Mouse (Mus musculus): ENCODE results near the gene Nid2.
A peak's percentile ranks its signal among the peaks of the same experiment; 100 is the strongest.

Nid2 gene

DNA sequence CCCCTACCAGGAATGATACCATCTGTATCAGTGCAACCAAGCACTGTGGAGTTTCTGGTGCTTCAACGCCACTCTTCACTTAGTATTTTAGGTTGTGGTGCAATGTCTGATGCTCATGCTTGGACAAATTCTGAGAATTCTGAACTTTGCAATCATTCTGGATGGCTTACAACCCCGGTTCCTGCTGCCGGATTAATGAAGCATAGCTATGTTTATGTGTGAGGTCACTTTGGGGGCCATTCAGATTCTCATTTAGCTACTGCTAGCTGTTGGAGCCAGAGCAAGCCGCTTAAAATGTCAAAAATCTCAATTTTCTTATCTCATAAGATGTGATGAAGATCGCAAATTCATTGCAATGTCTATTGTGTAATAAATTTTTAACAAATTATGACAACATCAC, 6.2 kb upstream of the Nid2 start:
- no peak for DNase-seq (ENCODE audit: low read depth, low spot score)

DNA sequence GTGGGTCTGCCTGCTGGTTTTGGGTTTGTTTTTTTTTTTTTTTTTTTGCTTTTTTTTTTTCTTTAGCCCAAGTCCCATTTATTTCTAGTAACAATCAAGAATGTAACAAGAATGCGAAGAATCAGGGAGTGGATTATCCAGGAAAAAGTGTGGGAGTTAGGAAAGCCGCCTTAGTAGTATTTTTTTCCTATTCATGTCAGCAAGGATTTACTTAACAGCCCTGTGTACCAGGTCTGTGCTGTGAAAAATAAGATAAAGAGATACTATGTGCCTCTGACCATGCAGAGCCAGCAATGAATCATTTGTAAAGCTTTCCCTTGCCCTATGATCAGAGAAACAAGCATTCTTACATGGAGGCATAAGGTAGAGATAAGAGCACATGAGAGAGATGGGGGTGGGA, 4.8 kb upstream of the Nid2 start:
- no peak for DNase-seq (ENCODE audit: low read depth, low spot score)

DNA sequence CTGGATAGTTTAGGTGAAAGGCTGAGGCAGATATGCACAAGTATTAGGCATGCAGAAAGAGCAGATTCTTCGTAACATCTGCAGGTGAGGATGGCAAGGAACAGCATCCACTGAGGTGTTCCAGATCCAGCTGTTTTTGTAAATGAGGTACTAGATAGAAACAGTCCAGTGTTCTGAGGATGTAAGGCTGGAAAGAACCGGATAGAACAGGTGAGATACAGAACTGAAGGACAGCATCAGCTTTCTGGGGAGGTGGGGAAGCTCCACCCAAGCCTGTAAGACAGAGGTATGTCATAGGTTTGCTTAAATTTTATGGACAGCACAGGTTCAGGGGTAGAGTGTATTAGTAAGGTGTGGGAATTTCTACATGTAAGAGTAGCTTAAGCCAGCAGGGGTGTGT, 4.3 kb upstream of the Nid2 start:
- DNase-seq (ENCODE audit: low read depth, low spot score): no peak

DNA sequence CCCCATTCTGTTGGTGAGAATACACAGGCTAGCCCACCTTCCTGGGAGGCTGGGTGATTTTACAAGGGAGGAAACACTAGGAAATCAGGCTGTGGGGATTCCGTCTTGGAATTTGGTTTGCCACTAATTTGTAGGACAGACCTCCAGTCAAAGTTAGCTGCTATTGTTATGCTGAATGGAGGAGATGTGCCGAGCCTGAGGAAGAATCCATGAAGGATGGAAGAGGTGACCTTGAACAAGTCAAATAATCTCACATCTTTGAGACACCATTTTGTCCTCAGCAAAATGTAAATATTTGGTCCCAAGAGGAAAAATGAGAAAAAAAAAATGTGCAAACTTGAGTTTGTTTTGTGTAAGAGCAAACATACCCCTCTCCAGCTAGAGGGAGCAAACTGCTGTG, 1.3 kb upstream of the Nid2 start:
- no peak for DNase-seq (ENCODE audit: low read depth, low spot score)

DNA sequence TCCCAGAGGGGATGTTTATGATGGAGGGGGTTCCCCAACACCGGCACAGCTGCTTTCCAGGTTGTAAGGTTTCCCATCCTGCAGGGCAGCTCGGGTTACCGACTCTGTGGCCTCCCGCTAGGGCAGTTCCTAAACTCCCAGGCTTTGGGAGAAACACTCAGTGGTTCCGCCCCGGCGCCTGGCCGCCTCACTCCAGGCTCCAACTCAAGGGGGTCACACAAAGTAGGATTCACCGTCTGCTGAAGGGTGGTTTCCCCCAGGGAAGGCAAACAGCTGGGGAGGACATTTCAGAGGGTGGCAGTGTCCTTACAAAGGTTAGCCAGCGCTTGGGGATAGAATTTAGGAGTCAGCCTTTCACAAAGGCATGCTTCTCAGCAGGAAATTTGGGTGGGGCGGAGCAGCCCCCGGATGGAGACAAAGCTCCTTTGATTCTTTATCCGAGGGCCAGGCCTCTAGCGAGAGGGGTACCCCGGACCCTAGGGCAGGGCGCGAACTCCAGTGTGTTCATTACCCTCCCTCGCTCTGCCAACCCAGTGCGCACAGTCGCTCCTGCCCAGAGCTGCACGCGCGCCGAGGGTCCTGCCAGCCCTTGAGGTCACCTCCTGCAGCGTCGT, 547 bp upstream of the Nid2 start:
- peak; percentile 18 for DNase-seq (ENCODE audit: low read depth, low spot score)

DNA sequence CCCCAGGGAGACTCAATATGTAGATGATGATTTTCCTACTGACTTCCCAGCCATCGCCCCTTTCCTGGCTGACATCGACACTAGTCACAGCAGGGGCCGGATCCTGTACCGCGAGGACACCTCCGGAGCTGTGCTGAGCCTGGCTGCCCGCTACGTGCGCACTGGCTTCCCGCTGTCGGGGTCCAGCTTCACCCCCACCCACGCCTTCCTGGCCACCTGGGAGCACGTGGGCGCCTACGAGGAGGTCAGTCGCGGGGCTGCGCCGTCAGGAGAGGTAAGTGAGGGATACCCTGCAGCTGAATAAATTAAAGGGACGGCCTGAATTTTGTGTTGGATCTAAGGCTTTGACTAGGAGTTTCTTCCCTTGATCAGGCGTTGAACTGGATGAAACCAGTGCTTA, 1.2 kb downstream of the Nid2 start:
- DNase-seq (ENCODE audit: low read depth, low spot score): no peak

DNA sequence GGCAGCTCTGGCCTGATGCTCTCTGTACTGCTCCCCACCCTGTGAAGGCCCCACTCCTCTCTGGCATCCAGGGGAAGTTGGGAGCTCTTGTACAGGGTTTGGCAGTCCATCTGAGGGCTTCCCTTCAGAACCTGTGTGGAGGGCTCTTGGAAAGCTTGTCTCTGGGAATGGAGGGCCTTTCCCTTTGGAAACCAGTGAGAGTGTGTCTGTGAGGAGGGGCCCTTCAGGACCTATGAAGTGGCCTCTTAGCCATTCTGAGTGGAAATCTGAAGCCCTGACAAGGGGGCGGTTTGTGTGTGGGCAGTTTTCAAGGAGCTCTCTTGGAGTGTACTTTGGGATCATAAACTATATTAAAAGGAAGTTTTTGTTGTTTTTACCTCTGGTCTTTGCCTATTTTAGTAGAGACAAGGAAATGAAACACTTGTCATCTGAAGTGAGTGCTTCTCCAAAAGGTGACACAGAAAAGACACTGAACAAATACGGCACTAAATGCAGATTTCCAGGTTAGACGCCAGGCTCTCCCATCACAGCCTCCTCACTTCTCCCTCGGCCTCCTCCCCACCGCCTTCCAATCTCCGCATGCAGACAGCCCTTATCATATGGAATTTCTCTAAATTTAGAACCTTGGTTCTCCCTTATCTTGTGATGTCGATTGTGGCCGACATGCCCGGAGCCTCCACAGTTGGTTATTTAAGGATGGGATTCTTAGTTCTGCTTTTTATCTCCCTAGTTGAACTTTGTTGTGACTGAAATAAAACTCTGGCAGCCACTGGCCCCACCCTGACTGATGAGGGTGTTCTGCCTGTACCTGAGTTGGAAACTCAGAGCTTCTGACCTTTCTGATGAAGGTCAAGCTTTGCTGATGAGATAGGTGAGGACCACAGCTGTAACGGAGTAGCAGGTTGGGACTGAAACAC, 8.5 kb downstream of the Nid2 start:
- DNase-seq (ENCODE audit: low read depth, low spot score): no peak

DNA sequence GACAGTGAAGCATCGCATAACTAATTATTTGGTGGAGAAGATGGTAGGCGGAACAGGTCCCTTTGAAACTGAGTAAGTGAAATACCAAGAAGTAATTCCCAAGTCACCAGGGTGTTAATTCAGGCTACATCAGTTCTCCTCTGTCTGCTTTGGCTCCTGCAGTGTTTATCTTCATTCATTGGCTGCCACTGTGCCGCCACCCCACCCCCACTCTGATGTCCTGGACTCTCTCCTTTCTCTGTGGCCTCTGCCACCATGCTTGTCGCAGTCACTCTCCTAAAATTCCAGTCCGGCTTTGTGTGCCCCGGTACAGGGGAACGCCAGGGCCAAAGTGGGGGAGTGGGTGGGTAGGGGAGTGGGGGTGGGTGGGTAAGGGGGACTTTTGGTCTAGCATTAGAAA, 9.7 kb downstream of the Nid2 start:
- no peak for DNase-seq (ENCODE audit: low read depth, low spot score)

DNA sequence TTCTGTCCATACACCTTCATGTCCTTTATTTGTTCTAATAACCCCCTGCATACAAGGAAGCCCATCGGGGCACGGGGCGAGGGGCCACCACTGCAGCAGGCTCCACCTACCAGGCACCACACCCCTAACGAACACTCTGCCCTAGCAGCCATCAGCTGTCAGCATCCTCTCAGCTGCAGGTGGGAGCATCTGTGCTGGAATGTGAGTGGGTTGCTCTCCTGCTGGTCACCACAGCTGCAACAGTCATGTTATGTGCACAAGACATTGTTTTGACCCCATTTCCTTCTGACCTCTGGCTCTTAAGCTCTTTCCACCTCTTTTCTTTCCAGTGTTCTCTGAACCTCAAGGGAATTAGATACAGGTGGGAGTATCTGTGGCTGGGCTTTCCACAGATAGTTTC, 10.9 kb downstream of the Nid2 start:
- DNase-seq (ENCODE audit: low read depth, low spot score): no peak

DNA sequence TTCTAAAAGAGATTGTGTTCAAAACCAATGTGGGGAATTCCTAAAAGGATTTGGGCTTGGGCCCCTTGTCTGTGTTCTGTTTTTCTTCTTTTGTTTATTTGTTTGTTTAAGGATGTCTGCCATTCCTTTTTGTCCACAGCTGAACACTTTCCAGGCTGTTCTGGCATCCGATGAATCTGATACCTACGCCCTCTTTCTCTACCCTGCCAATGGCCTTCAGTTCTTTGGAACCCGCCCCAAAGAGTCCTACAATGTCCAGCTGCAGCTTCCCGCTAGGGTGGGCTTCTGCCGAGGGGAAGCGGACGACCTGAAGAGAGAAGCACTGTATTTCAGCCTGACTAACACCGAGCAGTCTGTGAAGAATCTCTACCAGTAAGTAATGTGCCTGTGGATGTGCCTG, 12.5 kb downstream of the Nid2 start:
- no peak for DNase-seq (ENCODE audit: low read depth, low spot score)

DNA sequence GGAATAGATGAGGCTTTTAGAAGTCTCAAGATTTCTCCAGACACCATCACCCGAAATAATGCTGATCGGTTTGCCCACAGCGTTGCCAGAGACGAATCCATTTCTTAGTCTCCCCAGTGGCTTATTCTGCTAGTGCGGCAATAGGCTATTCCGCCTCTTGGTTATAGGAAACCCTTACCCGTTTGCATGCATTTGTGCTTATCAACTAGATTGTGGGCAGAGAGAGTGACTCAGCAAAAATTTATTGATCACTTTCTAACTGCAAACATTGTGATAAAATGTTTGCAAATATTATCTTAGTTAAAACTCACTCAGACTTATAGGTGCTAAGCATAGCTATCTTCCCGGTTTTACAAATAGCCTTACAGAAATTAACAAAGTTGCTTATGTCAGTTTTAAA, 13.3 kb downstream of the Nid2 start:
- DNase-seq (ENCODE audit: low read depth, low spot score): no peak

DNA sequence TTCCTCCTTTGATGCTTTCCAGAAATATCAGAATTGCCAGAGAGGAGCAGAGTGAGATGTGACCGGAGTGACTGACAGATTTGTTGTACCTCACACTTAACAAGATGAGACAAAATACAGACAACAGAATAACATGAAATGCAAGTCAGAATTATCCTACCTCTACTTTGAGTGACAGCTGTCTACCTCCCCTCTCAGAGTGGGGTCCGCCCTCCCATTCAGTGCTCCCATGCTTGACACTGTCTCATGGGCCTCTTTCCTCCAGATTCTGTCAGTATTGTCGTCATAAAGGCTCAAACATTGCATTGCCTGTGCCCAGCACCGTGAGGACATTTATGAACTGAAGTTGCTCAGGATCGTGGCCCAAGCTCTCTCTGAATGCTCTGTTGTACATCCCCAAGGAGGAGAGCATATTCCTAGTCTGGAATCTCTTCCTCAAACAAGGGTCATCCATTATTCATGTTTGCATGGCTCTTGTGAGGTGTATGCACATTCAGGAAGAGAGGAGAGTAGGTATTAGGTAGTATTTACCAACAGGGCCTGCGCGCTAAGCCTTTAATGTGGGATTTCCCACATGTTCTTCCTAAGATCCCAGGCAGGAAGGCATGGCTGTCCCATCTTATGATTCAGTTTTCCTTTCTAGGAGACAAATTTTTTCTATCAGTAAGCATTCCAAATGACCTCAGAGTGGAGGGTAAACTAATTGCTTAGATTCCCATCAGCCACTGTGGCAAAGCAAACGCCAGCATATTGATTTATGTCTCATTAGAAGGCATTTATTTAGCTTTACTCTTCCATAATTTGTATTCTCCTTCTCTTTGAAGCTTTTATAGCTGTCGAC, 14.7 kb downstream of the Nid2 start:
- DNase-seq (ENCODE audit: low read depth, low spot score): no peak

DNA sequence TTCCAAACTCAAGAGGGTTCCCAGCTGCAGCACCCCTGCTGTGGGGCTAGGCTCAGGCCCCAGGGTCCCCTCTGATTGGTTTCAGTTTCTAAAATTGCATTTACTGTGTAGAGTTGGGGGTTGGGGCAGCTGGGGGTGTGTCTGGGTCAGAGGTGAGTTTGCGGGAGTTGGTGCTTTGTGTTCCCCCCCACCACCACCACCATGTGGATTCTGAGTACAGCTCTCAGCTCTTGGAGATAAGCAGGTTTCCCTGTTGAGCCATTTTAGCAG, 15.2 kb downstream of the Nid2 start:
- DNase-seq (ENCODE audit: low read depth, low spot score): no peak

DNA sequence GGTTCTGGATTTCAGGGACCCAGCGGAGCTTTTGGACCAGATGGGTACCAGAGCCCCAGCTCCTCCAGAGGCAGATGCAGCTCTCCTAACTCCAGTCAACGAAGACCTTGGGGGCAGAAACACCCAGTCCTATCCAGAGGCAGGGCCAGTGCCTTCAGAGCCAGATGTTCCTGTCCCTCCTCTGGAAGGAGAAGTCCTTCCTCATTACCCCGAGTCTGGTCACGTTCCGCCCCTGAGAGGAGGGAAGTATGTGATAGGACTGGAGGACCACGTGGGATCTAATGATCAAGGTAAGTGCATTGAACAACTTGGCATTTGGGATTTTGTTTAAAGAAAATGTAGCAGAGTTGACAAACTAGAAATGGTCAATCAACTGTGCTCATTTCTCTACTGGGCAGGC, 17.6 kb downstream of the Nid2 start:
- DNase-seq (ENCODE audit: low read depth, low spot score): no peak

DNA sequence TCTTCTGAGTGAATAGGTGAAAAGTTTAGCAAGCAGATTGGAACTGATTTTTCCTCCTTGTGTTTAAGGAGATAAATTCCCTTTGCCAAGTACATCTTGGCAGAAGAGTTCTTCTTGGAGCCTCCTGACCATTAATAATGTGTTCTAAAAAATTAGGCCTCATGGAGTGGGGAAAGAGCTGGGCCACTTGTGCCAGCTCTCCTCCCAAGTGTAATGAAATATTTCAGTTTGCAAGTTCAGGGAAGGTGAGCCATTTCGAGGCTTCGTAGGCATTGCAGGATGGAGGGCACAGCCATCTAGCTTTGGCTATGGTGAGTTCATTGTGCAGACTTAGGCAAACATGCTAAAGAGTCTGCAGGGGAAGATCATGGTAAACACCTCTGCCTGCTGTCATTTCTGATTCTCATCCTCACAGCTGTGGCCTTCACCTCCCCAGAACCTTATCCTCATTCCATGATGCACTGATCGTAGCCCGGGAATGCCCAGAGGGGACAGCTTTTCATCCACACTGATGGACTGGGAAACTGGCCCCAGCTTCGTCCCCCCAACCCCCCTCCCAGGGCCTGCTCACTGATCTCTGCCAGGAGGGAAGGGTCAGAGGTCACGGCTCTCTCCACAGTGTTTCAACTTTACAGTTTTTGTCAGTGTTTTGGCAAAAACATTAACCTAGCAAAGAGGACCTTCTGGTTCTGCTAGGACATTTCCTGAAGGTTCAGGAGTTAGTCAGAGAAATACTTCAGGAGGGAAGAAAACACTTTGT, 18.6 kb downstream of the Nid2 start:
- DNase-seq (ENCODE audit: low read depth, low spot score): peak; percentile 72

DNA sequence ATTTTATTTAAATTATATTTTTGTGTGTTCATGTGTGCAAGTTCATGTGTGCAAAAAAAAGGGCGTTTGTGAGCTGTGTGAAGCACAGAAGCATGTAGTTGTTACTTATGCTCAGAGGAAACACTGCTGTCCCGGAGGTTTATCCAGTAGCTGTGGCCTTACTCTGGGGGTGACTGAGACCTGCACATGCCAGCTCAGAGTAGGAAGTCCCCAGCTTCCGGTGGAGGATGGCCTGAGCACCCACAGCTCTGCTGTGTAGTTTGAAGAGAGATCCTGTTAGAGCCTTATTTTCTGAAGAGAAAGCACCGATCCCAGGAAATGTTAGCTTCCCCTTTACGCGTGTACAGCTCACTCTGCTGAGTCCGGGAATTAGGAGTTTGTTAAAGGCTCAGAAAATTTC, 20.1 kb downstream of the Nid2 start:
- no peak for DNase-seq (ENCODE audit: low read depth, low spot score)

DNA sequence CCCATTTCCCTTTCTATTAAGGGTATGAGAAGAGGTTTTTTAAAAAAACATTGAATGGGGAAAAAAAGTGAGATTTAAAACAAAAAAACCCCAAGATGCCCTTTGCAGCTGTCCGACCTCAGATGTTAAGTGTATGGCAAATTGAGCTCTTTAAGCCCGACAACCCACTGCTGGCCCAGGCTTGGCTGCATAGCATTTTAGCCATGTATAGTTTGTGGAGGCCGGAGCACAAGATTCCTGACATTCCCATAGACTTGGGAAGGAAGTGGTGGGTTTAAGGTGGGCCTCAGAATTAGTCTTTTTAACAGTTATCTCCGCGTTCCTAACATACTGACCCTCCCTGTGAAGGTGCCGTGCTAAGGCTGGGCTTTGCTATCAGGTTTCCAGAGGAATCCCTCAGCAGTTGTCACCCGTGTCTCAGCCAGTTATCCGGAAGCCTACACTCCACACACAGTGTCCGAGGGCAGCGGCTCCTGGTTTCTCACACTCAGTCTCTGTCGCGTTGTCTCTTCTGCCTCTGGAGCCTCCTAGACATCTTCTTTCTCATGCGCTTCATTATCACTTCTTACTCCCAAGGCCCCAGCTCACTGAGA, 23.1 kb downstream of the Nid2 start:
- DNase-seq (ENCODE audit: low read depth, low spot score): no peak

DNA sequence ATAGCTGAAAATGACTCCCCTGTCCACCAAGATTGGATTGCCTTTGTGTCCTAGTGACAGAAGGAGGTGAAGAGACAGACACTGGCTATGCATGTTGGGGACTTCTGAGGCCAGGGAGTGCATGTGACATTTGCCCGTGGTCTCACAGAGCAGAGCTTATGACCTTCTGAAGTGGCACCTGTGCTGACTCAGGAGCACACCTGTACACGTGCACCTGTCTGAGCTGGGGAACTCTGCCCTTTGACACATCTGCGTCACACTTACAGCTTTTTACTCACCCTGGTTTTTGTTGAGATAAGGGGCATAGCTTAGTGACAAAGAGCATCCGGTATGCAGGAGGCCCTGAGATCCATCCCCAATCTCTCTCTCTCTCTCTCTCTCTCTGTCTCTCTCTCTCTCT, 24.4 kb downstream of the Nid2 start:
- no peak for DNase-seq (ENCODE audit: low read depth, low spot score)

DNA sequence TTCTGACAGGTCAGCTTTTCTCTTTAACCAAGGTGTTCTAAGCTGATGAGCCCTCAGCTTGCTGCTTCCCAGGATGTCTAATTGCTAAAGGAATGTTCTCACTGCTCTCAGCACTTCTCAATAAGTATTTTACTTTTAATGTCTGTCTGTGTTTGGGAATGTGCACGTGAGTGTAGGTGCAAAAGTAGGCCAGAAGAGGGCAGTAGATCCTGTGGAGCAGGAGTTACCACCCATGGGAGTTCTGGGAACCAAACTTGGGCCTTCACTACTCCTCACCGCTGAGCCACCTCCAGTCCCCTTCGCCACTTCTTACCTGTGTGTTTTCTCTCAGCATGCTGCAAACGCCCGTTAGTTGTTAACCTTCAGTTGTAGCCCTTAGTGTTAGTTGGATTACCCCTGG, 25.1 kb downstream of the Nid2 start:
- DNase-seq (ENCODE audit: low read depth, low spot score): no peak

DNA sequence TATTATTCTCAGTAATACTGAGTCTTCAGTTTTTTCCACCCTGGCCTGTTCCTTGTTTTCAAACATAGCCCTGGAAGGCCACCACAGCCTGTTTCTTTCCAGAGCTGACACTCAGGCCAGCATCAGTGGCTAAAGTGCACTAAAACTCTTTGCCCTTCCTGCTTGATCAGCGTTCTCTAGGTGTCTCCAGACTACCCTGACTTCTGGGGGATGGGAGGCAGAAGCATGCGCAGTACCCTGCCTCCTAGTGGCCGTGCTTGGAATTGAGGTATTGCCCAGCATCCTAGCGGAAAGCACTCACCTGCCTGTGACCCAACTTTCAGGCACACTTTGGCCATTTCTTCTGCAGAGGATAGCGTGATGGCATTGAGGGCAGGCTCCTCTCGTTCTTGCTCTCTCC, 25.8 kb downstream of the Nid2 start:
- no peak for DNase-seq (ENCODE audit: low read depth, low spot score)

DNA sequence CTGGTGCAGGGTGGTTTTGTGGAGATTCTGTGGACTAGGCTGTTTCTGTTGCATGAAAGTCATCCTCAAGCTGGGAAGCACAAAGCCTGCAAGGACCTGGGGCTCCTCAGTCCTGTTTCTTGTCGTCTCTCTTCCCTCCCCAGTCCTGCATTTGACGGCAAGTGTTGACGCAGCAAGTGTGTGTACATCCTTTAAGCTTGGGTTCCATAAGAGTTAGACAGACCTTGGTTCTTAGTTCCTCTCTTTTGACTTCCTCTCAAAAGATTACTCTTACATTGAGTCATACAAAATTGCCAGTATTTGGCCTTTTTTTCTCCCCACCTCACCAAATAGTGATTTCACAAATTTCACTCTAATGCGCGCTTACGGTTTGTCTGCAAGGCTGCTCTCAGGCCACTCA, 26.3 kb downstream of the Nid2 start:
- DNase-seq (ENCODE audit: low read depth, low spot score): no peak

DNA sequence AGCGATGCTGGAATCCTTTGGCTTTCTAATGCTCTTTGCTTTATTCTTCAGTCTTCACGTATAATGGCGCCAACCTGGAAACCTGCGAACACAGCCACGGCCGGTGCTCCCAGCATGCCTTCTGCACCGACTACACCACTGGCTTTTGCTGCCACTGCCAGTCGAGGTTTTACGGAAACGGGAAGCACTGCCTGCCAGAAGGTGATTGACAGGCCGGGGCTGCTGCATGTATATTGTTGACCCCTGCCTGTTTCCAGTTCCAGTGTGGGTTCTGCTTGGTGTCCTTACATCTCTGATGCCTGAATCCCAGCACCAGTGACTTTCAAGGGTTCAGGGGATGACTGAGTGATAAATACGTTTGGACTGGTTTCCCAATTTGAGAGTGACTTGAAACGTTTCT, 26.9 kb downstream of the Nid2 start:
- DNase-seq (ENCODE audit: low read depth, low spot score): no peak

Data from skeletal muscle tissue, adult 2 months (tissue).